Mouse (Mus musculus) midbrain, embryonic 14.5 days (tissue): ENCODE data around the gene Cd2bp2. TPM values are rescaled to one million over a fixed set of nuclear protein-coding genes. Genes with fewer than 3 reads are reported as not detected.

Source experiments
- ATAC-seq: fragments of 200-750 bp; cut with Nextera tagmentation; 2 replicates; pipeline ENCODE4 v1.8.0; 2017; ENCODE audit warnings: moderate number of reproducible peaks, moderate library complexity; ENCODE audit not compliant: low FRiP score, low TSS enrichment
- DNase-seq: peaks from one replicate; pipeline ENCODE4 v3.0.0-alpha.2; 2015
- H3K27ac ChIP-seq: fragments of 300-500 bp; sonication (generic); replicated peaks from 2 replicates; pipeline ENCODE4 v1.5.1; 2014; ENCODE audit warnings: mild to moderate bottlenecking, low read depth, low read length, moderate library complexity
- H3K27me3 ChIP-seq: fragments of 300-500 bp; sonication (generic); 2 replicates; pipeline ENCODE4 v1.6.1; 2014; ENCODE audit warnings: low read length, control low read depth, mixed read lengths; ENCODE audit not compliant: control insufficient read depth, insufficient read depth
- H3K36me3 ChIP-seq: fragments of 300-500 bp; sonication (generic); 2 replicates; pipeline ENCODE4 v1.6.1; 2014; ENCODE audit warnings: low read length, control low read depth; ENCODE audit not compliant: control insufficient read depth, insufficient read depth
- H3K4me1 ChIP-seq: fragments of 300-500 bp; sonication (generic); 2 replicates; pipeline ENCODE4 v1.6.1; 2014; ENCODE audit warnings: mild to moderate bottlenecking, antibody characterized with exemption, low read length, control low read depth; ENCODE audit not compliant: control insufficient read depth, insufficient read depth
- H3K4me2 ChIP-seq: fragments of 300-500 bp; sonication (generic); 2 replicates; pipeline ENCODE4 v1.6.1; 2014; ENCODE audit warnings: mild to moderate bottlenecking, low read length, moderate library complexity
- H3K4me3 ChIP-seq: fragments of 300-500 bp; sonication (generic); replicated peaks from 2 replicates; pipeline ENCODE4 v1.5.1; 2014; ENCODE audit warnings: low read depth, low read length
- H3K9ac ChIP-seq: fragments of 300-500 bp; sonication (generic); replicated peaks from 2 replicates; pipeline ENCODE4 v1.6.1; 2014; ENCODE audit warnings: mild to moderate bottlenecking, low read length, moderate library complexity
- H3K9me3 ChIP-seq: fragments of 300-500 bp; sonication (generic); 2 replicates; pipeline ENCODE4 v1.6.1; 2016; ENCODE audit warnings: low read length, control low read depth, mixed read lengths; ENCODE audit not compliant: control insufficient read depth
- WGBS: fragments of 180-500 bp; shearing (Covaris S2); extraction: QIAGEN DNeasy Blood & Tissue Kit; methylation state at CpG from one replicate; pipeline ENCODE4 v1.1.7; 2014; 5-methylcytosine and 5-hydroxymethylcytosine counted together
- polyA plus RNA-seq: library from polyadenylated mRNA; unstranded; fragments of >200 nt; fragmentation: Nextera tagmentation; extraction: Ambion mirVana; gene quantifications from 2 replicates; pipeline ENCODE4 v1.2.1, GENCODE M21; 2014

Cd2bp2 gene
- polyA plus RNA-seq, 1 experiment from 2014 or later = 81.1 TPM

DNA sequence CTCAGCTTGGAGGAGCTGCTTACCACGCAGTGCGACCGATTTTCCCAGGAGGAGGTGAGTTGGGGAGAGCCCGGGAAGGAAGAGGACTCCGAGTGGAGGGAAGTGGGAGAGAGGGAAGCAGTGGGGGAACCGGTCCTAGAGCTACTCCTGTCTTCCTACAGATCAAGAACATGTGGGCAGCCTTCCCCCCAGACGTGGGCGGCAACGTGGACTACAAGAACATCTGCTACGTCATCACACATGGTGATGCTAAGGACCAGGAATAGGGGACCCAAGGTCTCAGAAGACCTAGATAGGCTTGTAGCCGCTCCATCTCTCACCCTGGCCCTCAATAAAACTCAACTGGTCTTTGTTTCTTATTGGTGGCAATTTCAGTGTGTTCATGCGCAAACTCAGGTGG lies 18.1 kb upstream of the Cd2bp2 start:
- Histone ChIP-seq H3K27ac (no peak overlapping the region), H3K27me3 (no peaks in the 10 kb centered on the region; the same call in 1 of the 2 replicates), H3K4me2 (no peak overlapping the region), H3K4me3 (no peak overlapping the region), H3K9me3 (no peaks in the 10 kb centered on the region), H3K9ac (no peak overlapping the region), H3K36me3 (no peaks in the 10 kb centered on the region), H3K4me1 (peaks cover 8% of the 10 kb centered on the region)
- ATAC-seq = no peak
- 49% methylated on average over 12 of the region's 12 CpGs for WGBS
- no peak for DNase-seq

DNA sequence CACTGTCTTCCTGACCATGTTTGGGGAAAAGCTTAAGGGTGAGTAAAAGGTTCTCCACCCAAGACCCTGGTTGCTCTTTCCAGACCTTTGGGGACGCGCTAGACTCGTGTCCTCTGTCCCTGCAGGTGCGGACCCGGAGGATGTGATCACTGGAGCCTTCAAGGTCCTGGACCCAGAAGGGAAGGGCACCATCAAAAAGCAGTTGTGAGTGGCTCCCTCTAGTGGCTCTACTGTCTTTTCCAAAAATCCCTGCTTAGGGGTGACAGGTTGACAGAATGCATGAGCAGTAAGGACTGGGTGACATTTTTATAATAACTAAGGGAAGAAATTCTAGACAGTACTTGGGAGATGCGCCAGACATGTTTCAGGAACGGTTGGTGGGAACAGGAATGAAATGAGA lies 17.6 kb upstream of the Cd2bp2 start:
- no peak overlapping the region for H3K9ac ChIP-seq
- no peak overlapping the region for H3K4me3 ChIP-seq
- peaks cover 8% of the 10 kb centered on the region for H3K4me1 ChIP-seq
- DNase-seq (peak; percentile 65), ATAC-seq (no peak)
- H3K36me3 ChIP-seq = no peaks in the 10 kb centered on the region
- no peaks in the 10 kb centered on the region; the same call in 1 of the 2 replicates for H3K27me3 ChIP-seq
- H3K9me3 ChIP-seq = no peaks in the 10 kb centered on the region
- WGBS = 37% methylated on average over 7 of the region's 7 CpGs
- H3K4me2 ChIP-seq = no peak overlapping the region
- no peak overlapping the region for H3K27ac ChIP-seq

DNA sequence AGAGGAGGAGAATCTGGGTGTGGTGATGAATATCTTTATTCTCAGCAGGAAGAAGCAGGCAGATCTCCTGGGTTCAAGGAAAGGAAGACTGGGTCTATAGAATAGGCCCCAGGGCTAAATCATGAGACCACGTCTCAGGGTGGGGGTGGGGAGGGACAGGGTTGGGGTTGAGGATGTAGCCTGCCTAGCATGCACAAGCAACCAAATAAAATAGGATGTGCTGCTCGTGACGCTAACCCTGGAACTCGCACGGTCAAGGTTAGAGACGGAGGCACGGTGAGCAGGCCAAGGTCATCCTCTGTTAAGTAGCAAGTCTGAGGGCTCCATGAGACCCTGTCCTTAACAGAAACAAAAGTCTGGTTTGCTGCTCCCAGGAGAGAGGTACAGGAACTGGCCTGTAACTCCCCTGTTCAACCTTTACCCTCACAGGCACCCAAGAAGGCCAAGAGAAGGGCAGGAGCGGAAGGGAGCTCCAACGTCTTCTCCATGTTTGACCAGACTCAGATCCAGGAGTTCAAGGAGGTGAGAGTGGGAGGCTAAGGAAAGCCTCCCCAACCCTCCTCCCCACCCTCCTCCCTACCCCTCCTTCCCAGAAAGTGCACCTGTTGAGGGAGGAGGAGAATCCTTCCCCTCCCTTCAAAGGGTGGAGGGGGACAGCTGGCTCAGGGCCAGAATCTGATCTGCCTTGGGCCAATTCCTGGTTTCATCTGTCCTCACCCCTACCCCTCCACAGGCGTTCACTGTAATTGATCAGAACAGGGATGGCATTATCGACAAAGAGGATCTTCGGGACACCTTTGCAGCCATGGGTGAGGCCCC lies 16.8 kb upstream of the Cd2bp2 start:
- WGBS = 94% methylated on average over 12 of the region's 12 CpGs
- no peak overlapping the region for H3K27ac ChIP-seq
- no peak overlapping the region for H3K4me2 ChIP-seq
- H3K27me3 ChIP-seq = no peaks in the 10 kb centered on the region; the same call in 1 of the 2 replicates
- H3K4me3 ChIP-seq = no peak overlapping the region
- H3K4me1 ChIP-seq = peaks cover 8% of the 10 kb centered on the region
- no peaks in the 10 kb centered on the region for H3K9me3 ChIP-seq
- no peak overlapping the region for H3K9ac ChIP-seq
- DNase-seq = no peak
- no peaks in the 10 kb centered on the region for H3K36me3 ChIP-seq
- no peak for ATAC-seq

DNA sequence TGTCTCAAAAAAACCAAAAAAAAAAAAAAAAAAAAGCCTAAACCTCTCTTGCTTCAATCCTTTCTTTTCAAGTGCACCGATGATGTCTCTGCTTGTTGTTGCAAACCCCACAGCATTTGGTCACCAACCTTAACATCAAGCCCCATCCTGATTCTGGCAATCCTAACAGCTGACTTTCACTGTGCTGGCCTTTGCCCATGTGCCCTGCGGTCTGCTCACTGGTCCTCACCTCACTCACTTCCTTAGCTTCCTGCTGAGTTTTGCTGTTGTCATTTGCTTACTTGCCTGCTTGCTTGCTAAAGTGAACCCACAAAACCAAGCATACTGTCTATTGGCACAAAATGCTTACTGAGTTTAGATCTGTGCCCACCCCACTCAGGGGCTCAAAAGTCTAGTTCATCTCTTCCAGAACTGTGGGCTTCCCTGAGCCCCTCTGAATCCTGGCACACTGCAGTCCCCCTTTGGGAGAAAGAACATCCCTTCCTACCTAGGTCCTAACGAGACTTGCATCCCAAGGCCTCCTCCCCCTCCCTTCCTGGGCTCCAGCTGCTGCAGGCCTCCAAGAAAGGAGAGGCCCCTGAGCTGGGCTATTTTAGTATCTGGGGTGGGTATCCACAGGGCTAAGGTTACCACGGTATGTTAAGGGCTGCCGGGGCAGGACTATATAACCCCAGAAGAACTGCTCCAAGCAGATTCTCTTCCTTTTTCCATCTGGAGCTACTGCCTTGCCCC lies 15.3 kb upstream of the Cd2bp2 start:
- no peak overlapping the region for H3K4me2 ChIP-seq
- no peak for DNase-seq
- no peak overlapping the region for H3K4me3 ChIP-seq
- no peak overlapping the region for H3K27ac ChIP-seq
- WGBS = 80% methylated on average over 5 of the region's 5 CpGs
- no peaks in the 10 kb centered on the region for H3K36me3 ChIP-seq
- H3K9ac ChIP-seq = no peak overlapping the region
- no peaks in the 10 kb centered on the region; the same call in 1 of the 2 replicates for H3K27me3 ChIP-seq
- no peaks in the 10 kb centered on the region for H3K9me3 ChIP-seq
- no peak for ATAC-seq
- H3K4me1 ChIP-seq = peaks cover 16% of the 10 kb centered on the region

DNA sequence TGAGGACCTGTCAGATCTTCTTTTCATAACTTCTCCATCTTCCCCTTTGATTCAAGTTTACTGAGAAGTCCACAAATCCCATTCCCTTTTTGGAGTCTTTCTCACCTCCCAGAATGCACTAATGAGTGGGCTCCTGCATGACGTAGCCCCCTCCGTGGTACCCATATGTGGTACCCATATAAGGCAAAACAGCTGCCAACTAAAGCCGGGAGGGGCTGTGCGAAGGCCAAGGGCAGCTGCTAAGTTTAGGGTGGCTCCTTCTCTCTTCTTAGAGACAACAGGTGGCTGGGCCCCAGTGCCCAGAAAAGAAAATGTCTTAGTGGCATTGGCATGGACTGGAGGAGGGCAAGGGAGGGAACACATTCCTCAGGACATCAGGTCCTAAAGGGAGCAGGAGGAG lies 14.4 kb upstream of the Cd2bp2 start:
- H3K36me3 ChIP-seq = no peaks in the 10 kb centered on the region
- no peaks in the 10 kb centered on the region for H3K9me3 ChIP-seq
- peaks cover 23% of the 10 kb centered on the region for H3K4me1 ChIP-seq
- no peak for DNase-seq
- no peak overlapping the region for H3K4me2 ChIP-seq
- H3K27ac ChIP-seq = no peak overlapping the region
- no peak overlapping the region for H3K4me3 ChIP-seq
- no peak for ATAC-seq
- no peak overlapping the region for H3K9ac ChIP-seq
- H3K27me3 ChIP-seq = no peaks in the 10 kb centered on the region; the same call in 1 of the 2 replicates
- 97% methylated on average over 4 of the region's 4 CpGs for WGBS

DNA sequence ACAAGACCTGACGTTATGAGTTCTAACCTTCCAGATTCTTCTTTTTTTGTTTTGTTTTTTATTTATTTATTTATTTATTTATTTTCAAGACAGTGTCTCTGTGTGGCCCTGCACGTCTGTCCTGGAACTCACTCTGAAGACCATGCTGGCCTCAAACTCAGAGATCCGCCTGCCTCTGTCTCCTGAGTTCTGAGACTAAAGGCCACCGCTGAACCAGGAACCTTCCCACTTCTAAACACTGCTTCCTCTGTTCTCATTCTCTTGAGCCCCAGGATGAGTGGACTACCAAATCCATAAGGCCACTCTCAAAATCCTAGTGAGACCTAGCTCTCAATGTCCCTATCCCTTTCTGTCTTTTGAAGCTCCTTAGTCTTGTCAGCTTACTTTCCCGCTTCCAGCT lies 14.0 kb upstream of the Cd2bp2 start:
- no peak for ATAC-seq
- peak overlapping the region; percentile 67 for H3K4me2 ChIP-seq
- 0 out of 2 replicates have a peak, but pooled peaks cover 3% of the 10 kb centered on the region for H3K36me3 ChIP-seq
- peaks cover 27% of the 10 kb centered on the region for H3K4me1 ChIP-seq
- no peaks in the 10 kb centered on the region for H3K9me3 ChIP-seq
- peak overlapping the region; percentile 83; the same call in 1 of the 2 replicates for H3K27ac ChIP-seq
- 81% methylated on average over 5 of the region's 5 CpGs for WGBS
- H3K4me3 ChIP-seq = peak overlapping the region; percentile 35; the same call in 1 of the 2 replicates
- H3K9ac ChIP-seq = no peak overlapping the region
- no peak for DNase-seq
- no peaks in the 10 kb centered on the region; the same call in 1 of the 2 replicates for H3K27me3 ChIP-seq

DNA sequence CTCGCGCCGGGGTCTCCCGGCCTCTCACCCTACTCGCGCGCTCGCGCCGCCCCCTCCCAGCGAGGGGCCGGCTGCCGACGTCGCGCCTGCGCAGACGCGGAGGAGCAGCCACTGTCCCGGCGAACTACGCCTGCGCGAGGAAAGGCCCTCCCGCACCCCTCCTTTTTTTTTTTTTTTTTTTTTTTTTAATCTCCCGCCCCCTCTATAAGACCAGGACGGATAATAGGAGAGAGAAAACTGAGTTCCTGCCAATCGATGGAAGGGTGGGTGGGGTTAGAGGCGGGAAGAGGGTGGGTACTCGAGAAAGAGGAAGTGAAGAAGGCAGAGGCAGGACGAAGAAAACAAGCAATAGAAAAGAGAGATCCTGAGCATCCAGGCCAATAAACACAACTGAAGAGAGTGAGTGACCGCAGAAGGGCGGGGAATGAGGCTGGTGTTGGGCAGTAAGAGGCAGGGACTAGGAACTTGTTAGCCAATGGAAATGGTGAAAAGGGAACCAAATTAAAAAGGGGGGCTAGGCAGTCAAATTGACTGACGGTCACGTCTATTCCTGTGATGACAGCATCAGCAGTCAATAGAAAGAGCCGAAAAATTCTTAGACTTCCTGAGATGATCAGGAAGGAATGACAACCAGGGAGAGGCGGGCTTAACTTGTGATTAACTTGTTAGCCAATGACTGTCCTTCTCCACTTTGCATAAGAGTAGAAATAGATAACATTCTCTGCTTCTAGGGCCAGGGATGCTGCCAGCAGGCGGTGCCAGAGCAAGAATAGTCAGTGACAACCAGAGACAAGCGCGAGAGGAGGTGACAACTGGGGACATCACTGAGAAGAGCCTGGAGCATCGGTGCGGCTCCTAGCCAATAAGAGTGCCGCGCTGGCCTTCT lies 12.9 kb upstream of the Cd2bp2 start, which contains the start of gene Mylpf:
Mylpf (plus strand) TSS at position 338 of the 886 bp plus-strand sequence.
- H3K9ac ChIP-seq = peak within 1 kb of the TSS; percentile 89
- peak within 1 kb of the TSS; percentile 86 for H3K27ac ChIP-seq
- H3K4me1 ChIP-seq = peaks cover 30% of the 10 kb centered on the region
- no peaks in the 10 kb centered on the region; the same call in 1 of the 2 replicates for H3K27me3 ChIP-seq
- peak; percentile 93 for ATAC-seq
- H3K4me2 ChIP-seq = peak within 1 kb of the TSS; percentile 99
- peak within 1 kb of the TSS; percentile 94 for H3K4me3 ChIP-seq
- H3K9me3 ChIP-seq = no peaks in the 10 kb centered on the region
- H3K36me3 ChIP-seq = peaks cover 10% of the 10 kb centered on the region; the same call in 1 of the 2 replicates
- DNase-seq = peak; percentile 98
- WGBS = under 1% methylated on average over 44 of the region's 44 CpGs

DNA sequence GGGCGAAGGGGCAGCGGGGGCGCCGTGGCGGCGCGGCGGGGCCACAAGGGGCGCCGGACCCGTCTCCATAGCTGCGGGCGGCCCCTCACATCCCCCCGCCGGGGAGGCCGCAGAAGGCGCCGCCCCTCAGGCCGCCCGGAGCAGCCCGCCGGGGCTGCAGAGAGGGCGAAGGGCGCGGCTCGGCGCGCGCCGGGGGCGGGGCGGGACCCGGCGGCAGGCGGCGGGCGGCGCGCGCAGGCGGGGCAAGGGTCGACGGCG lies 12.4 kb upstream of the Cd2bp2 start, which contains the start of gene Tbc1d10b:
Tbc1d10b (minus strand) TSS at position 174 of the 258 bp plus-strand sequence.
- peak within 1 kb of the TSS; percentile 86 for H3K27ac ChIP-seq
- WGBS = under 1% methylated on average over 39 of the region's 44 CpGs
- DNase-seq = no peak
- peak within 1 kb of the TSS; percentile 89 for H3K9ac ChIP-seq
- H3K4me2 ChIP-seq = peak within 1 kb of the TSS; percentile 99
- H3K9me3 ChIP-seq = no peaks in the 10 kb centered on the region
- ATAC-seq = peak; percentile 40
- no peaks in the 10 kb centered on the region for H3K27me3 ChIP-seq
- H3K4me3 ChIP-seq = peak within 1 kb of the TSS; percentile 94
- peaks cover 15% of the 10 kb centered on the region for H3K36me3 ChIP-seq
- H3K4me1 ChIP-seq = peaks cover 30% of the 10 kb centered on the region
